Mouse (Mus musculus): ENCODE data around the gene Pde8a.

Pde8a gene

GRCm38 (mm10) chr7:81278966-81279365 is 65.6 kb downstream of the Pde8a start:
- DNase-seq (ENCODE audit: low spot score) = no peak

- no peak for DNase-seq (ENCODE audit: low spot score)
Measured at GRCm38 (mm10) chr7:81281240-81281639, 67.8 kb downstream of the Pde8a start.

- DNase-seq (ENCODE audit: low spot score) = no peak
Measured at GRCm38 (mm10) chr7:81286456-81286855, 73.1 kb downstream of the Pde8a start.

- DNase-seq (ENCODE audit: low spot score) = no peak
Measured at GRCm38 (mm10) chr7:81286946-81287345, 73.5 kb downstream of the Pde8a start.

- no peak for DNase-seq (ENCODE audit: low spot score)
Measured at GRCm38 (mm10) chr7:81295169-81295568, 81.8 kb downstream of the Pde8a start.

GRCm38 (mm10) chr7:81298206-81298605 is 84.8 kb downstream of the Pde8a start:
- DNase-seq (ENCODE audit: low spot score) = no peak

GRCm38 (mm10) chr7:81301323-81301722 is 87.9 kb downstream of the Pde8a start:
- no peak for DNase-seq (ENCODE audit: low spot score)

GRCm38 (mm10) chr7:81303682-81304081 is 90.3 kb downstream of the Pde8a start:
- no peak for DNase-seq (ENCODE audit: low spot score)

GRCm38 (mm10) chr7:81304100-81304499 is 90.7 kb downstream of the Pde8a start:
- DNase-seq (ENCODE audit: low spot score) = no peak

GRCm38 (mm10) chr7:81304675-81305074 is 91.3 kb downstream of the Pde8a start:
- no peak for DNase-seq (ENCODE audit: low spot score)

- DNase-seq (ENCODE audit: low spot score) = no peak
Measured at GRCm38 (mm10) chr7:81307735-81308134, 94.3 kb downstream of the Pde8a start.

- DNase-seq (ENCODE audit: low spot score) = no peak
Measured at GRCm38 (mm10) chr7:81309247-81309646, 95.9 kb downstream of the Pde8a start.

- no peak for DNase-seq (ENCODE audit: low spot score)
Measured at GRCm38 (mm10) chr7:81311130-81311529, 97.7 kb downstream of the Pde8a start.

- DNase-seq (ENCODE audit: low spot score) = no peak
Measured at GRCm38 (mm10) chr7:81311581-81311980, 98.2 kb downstream of the Pde8a start.

GRCm38 (mm10) chr7:81315583-81315982 is 102.2 kb downstream of the Pde8a start:
- DNase-seq (ENCODE audit: low spot score) = no peak

GRCm38 (mm10) chr7:81319749-81320148 is 106.4 kb downstream of the Pde8a start:
- no peak for DNase-seq (ENCODE audit: low spot score)

GRCm38 (mm10) chr7:81321776-81322175 is 108.4 kb downstream of the Pde8a start:
- no peak for DNase-seq (ENCODE audit: low spot score)

GRCm38 (mm10) chr7:81326043-81326442 is 112.6 kb downstream of the Pde8a start:
- DNase-seq (ENCODE audit: low spot score) = no peak

GRCm38 (mm10) chr7:81326859-81327258 is 113.5 kb downstream of the Pde8a start:
- DNase-seq (ENCODE audit: low spot score) = no peak

GRCm38 (mm10) chr7:81327661-81328060 is 114.3 kb downstream of the Pde8a start:
- no peak for DNase-seq (ENCODE audit: low spot score)

- no peak for DNase-seq (ENCODE audit: low spot score)
Measured at GRCm38 (mm10) chr7:81330767-81331166, 117.4 kb downstream of the Pde8a start.

GRCm38 (mm10) chr7:81331851-81332250 is 118.5 kb downstream of the Pde8a start:
- no peak for DNase-seq (ENCODE audit: low spot score)

GRCm38 (mm10) chr7:81335705-81336431 is 122.5 kb downstream of the Pde8a start:
- DNase-seq (ENCODE audit: low spot score) = no peak

- no peak for DNase-seq (ENCODE audit: low spot score)
Measured at GRCm38 (mm10) chr7:81336432-81336786, 123.0 kb downstream of the Pde8a start.
